Mouse (Mus musculus) spleen, adult 2 months (tissue): ENCODE measurements around the gene Reln. TPM values are rescaled to one million over a fixed set of nuclear protein-coding genes. Genes with fewer than 3 reads are reported as not detected.

ENCODE experiments used
- DNase-seq, 2 experiments: peaks; one replicate each; pipeline versions ENCODE4 v3.0.0 to v3.0.0-alpha.2; 2012 to 2021; ENCODE audit warnings: low spot score in 2 of 2, low read depth in 1 of 2
- H3K27ac ChIP-seq: fragments of 200-500 bp; 2 replicates; pipeline ENCODE4 v1.5.1; 2012; ENCODE audit warnings: low read length, inconsistent platforms; ENCODE audit not compliant: insufficient read depth
- H3K27me3 ChIP-seq: fragments of 200-500 bp; 2 replicates; pipeline ENCODE4 v1.6.1; 2012; ENCODE audit warnings: mild to moderate bottlenecking, moderate library complexity, low read length, inconsistent platforms; ENCODE audit not compliant: control insufficient read depth, insufficient read depth
- H3K36me3 ChIP-seq: fragments of 200-500 bp; 2 replicates; pipeline ENCODE4 v1.6.1; 2012; ENCODE audit warnings: mild to moderate bottlenecking, low read length, inconsistent platforms; ENCODE audit not compliant: control insufficient read depth, insufficient read depth
- H3K4me1 ChIP-seq: fragments of 200-500 bp; 2 replicates; pipeline ENCODE4 v1.6.1; 2011; ENCODE audit warnings: inconsistent platforms; ENCODE audit not compliant: control insufficient read depth, insufficient read depth, insufficient read length
- H3K4me3 ChIP-seq: fragments of 200-500 bp; 2 replicates; pipeline ENCODE4 v1.5.1; 2011; ENCODE audit warnings: mild to moderate bottlenecking, inconsistent platforms; ENCODE audit not compliant: insufficient read depth, insufficient read length; ENCODE audit errors: extremely low read depth
- CTCF ChIP-seq: fragments of 200-500 bp; IDR thresholded peaks from 2 replicates; pipeline ENCODE4 v1.5.1; 2011; ENCODE audit warnings: mild to moderate bottlenecking, inconsistent platforms; ENCODE audit not compliant: insufficient read depth, insufficient read length, insufficient replicate concordance; ENCODE audit errors: extremely low read depth
- POLR2A ChIP-seq: fragments of 200-500 bp; IDR thresholded peaks from 2 replicates; pipeline ENCODE4 v1.6.1; 2011; ENCODE audit warnings: low read depth, low read length, inconsistent platforms
- WGBS: fragments of 180-500 bp; shearing (Covaris S2); methylation state at CpG from one replicate; pipeline ENCODE4 v1.1.7; 2018; 5-methylcytosine and 5-hydroxymethylcytosine counted together
- polyA plus RNA-seq: library from polyadenylated mRNA; depleted of rRNA; stranded (reverse); fragments of >200 nt; gene quantifications from 2 replicates; pipeline ENCODE4 v1.2.3, GENCODE M21; 2012

Gene Reln
- polyA plus RNA-seq, 1 experiment: 3.8 TPM

DNA sequence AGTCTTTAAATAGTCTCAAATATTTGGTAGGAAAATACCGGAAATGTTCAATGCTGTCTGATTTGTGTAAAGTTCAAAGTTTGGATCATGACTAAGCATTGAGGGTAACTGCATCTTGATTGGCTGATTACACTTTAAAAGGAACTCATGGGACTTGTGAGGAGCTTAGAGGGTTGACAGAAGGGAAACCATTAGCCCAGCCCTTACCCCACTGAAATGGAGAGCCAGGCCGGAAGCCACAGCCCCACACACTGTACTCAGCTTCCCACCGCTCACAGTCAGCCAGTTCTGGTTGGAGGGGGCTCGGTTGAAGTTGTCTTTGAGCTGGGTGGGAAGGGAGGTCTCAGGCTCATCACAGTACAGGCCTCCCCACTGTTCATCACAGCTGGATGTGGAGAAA is 413.4 kb downstream of the Reln start:
- no peak overlapping the region for H3K27ac ChIP-seq
- DNase-seq: no peak
- WGBS: 35% methylated on average over 4 of the region's 4 CpGs
- no peaks in the 10 kb centered on the region for H3K36me3 ChIP-seq
- no peaks in the 10 kb centered on the region for H3K27me3 ChIP-seq
- H3K4me1 ChIP-seq: no peaks in the 10 kb centered on the region
- no peak for TF ChIP-seq CTCF
- TF ChIP-seq POLR2A: no peak
- no peak overlapping the region for H3K4me3 ChIP-seq

DNA sequence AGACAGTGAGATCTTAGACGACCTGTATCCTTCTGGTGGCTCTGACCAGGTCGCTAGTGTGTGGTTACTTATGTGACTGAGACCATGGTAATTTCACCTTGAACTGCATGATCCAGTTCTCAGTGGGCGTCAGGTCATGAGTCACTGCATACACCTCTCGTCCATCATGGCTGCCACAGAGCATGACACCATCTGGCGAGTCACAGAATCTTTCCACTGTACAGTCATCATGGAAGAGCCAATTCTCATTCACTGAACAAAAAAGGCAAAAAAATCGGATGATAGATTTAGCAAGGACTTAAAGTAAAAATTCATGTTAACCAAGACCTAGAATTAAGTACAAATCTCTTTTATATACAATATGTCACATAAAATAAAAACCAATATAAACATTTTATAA is 424.2 kb downstream of the Reln start:
- 86% methylated on average over 6 of the region's 6 CpGs for WGBS
- no peaks in the 10 kb centered on the region for H3K4me1 ChIP-seq
- TF ChIP-seq POLR2A (no peak), CTCF (no peak)

DNA sequence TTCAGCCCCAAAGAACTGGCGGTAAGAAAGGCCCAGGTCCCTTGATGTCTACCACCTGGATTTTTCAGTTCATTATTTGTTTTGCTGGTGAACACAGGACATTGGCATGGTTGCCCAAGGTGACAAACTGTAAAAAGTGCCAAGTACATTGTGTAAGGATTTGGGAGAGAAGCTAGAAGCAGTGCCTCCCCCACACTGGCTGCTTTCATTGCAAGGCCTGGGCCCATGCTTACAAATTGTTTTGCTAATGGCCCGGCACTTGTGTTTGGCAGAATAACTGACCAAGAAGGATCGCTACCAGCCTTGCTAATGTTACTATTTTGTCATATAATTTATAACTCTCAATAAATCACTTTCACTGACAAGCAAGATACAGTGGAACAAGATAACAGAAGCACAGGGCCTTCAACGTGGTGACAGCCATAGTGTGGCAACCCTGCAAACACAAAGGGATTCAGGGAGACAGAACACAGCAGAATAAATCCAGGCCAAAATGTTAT is 425.2 kb downstream of the Reln start:
- Histone ChIP-seq H3K27me3 (no peaks in the 10 kb centered on the region), H3K27ac (no peak overlapping the region), H3K36me3 (no peaks in the 10 kb centered on the region), H3K4me3 (no peak overlapping the region), H3K4me1 (no peaks in the 10 kb centered on the region)
- TF ChIP-seq POLR2A (no peak), CTCF (no peak)
- no peak for DNase-seq
- WGBS: 73% methylated on average over 4 of the region's 4 CpGs

More for the DNA sequence above, 424.2 kb downstream of the Reln start:
- Histone ChIP-seq H3K27ac (no peak overlapping the region), H3K4me3 (no peak overlapping the region), H3K36me3 (no peaks in the 10 kb centered on the region), H3K27me3 (no peaks in the 10 kb centered on the region)
- no peak for DNase-seq

DNA sequence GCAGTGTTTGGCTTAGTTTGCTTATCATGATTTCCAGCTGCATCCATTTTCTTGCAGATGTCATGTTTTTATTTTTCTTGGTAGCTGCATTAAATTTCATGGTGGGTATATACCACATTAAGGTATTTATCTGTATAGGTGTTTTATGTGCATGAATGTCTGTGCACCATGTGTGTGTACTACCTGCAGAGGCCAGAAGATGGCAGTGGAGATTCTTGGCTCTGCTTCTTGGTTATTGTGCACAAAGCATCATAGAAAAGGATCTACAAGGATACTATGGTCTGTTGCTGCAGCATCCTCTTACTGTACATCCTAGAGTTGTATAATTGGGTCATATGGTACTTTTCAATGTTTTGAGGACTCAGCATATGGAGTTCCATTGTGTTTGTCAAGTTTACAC is 428.5 kb downstream of the Reln start:
- DNase-seq: no peak
- Histone ChIP-seq H3K36me3 (no peaks in the 10 kb centered on the region), H3K4me3 (no peak overlapping the region)

DNA sequence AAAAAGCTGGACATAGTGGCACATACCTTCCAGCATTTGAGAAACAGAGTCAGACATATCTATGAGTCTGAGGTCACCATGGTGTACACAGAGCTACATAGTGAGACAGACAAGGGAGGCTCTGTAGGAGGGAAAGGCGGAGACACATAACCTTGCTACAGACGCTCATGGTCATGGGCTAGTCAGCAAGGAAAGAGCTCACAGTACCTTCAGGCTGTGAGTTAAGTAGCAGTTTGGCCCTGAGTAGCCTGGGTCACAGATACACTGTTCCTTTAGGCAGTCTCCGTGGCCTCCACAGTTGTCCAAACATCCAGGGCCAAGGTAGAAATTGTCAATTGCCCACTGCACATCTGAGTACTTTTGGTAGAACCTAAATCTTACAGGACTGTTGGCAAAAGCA is 429.7 kb downstream of the Reln start:
- H3K27ac ChIP-seq: no peak overlapping the region

More for the DNA sequence above, 428.5 kb downstream of the Reln start:
- no peaks in the 10 kb centered on the region for H3K27me3 ChIP-seq
- no peaks in the 10 kb centered on the region for H3K4me1 ChIP-seq
- H3K27ac ChIP-seq: no peak overlapping the region
- TF ChIP-seq CTCF: no peak
- no peak for TF ChIP-seq POLR2A

DNA sequence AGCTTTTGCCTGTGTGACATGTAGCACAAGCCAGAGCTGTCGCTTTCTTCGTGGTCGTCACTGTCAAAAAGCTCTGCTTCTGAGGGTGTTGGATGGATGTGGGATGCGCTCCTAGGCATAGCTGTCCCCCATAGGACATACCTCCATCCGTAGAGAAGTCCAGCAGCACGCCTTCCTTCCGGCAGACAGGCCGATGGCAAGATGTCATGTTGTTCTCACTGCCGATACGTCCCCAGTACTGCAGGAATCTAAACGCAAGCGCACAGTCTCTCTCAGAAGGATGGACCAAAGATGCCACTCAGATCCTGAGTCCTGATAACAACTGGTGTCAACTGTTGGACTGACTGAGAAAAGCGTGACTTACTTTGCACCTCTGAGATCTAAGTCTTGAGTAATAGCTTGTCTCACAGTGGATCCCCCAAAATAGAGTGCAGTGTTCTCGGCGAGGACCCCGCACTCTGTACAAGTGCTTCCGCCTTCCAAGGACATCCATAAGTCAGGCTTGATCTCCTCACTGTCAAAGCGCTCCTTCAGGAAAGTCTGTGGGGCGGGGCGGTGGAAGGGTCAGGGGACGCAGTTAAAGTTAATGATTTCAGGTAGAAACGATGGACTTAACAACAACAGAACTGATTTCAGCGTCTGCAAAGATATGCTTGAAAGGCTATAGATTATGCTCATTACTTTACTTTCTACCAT is 431.5 kb downstream of the Reln start:
- Histone ChIP-seq H3K4me3 (no peak overlapping the region), H3K4me1 (no peaks in the 10 kb centered on the region), H3K36me3 (no peaks in the 10 kb centered on the region), H3K27me3 (no peaks in the 10 kb centered on the region), H3K27ac (no peak overlapping the region)
- WGBS: 93% methylated on average over 23 of the region's 23 CpGs
- no peak for DNase-seq
- no peak for TF ChIP-seq CTCF
- TF ChIP-seq POLR2A: no peak

More for the DNA sequence above, 429.7 kb downstream of the Reln start:
- Histone ChIP-seq H3K4me3 (no peak overlapping the region), H3K27me3 (no peaks in the 10 kb centered on the region), H3K4me1 (no peaks in the 10 kb centered on the region), H3K36me3 (no peaks in the 10 kb centered on the region)
- no peak for DNase-seq
- no peak for TF ChIP-seq CTCF
- no peak for TF ChIP-seq POLR2A
- WGBS: 87% methylated on average over 3 of the region's 3 CpGs

DNA sequence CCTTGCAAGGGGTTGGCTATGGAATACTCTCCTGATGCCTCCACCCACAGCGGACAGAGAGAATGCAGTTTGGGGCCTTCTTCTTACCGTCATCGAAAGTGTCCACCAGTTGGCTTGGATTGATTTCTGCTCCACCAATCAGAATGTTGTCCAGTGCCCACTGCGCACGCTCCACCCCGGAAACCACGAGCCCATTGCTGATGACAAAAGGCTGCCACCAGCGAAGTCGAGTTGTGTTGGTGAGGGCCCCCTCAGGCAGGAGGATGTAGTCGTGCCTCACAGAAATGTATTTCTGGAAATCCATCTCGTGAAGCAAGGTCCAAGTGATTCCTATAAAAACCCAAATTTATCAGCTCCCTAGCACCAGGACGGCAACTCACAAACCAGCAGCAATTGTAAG is 433.8 kb downstream of the Reln start:
- DNase-seq: no peak
- 92% methylated on average over 12 of the region's 12 CpGs for WGBS
- H3K27me3 ChIP-seq: no peaks in the 10 kb centered on the region
- no peak for TF ChIP-seq POLR2A
- TF ChIP-seq CTCF: no peak
- no peak overlapping the region for H3K4me3 ChIP-seq
- H3K27ac ChIP-seq: no peak overlapping the region
- H3K4me1 ChIP-seq: no peaks in the 10 kb centered on the region
- H3K36me3 ChIP-seq: no peaks in the 10 kb centered on the region
